In the genomic region with DNA sequence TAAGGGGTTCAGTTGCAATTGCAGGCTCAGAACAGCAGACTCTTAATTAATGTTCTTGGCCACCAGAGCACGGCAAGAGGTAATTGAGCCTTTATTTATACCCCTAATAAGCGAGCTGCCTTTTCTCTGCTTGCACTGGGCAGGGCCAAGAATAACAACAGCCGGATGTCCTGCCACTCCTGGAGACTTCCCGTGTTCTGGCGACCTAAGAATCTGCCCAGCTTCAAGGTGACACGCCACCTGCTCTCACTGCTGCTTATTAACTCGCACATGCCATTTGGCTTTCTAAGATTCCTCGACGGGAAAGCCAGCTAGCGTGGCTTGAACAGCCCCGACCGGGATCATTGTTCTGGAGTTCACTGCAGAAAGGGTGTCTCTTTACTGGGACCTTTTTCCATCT, we compare ENCODE assay signal across 8 mouse cellular contexts. TPM values are rescaled to one million over a fixed set of nuclear protein-coding genes. Genes with fewer than 3 reads are reported as not detected.
DNase-seq lines count a peak whose midpoint lies in the region; ATAC-seq and TF ChIP-seq lines count a peak whose summit lies in the region.

No protein-coding gene starts in this region.

- no peak for ATAC-seq in liver, postnatal 0 days
- peak; percentile 61; the same call in 1 of the 2 replicates for ATAC-seq in heart, embryonic 12.5 days (ENCODE audit: insufficient number of reproducible peaks, low FRiP score)

- H3K4me1 ChIP-seq in liver, adult 2 months (ENCODE audit: control insufficient read depth, insufficient read depth, low read length) = peaks cover 2% of the 10 kb centered on the region; the same call in 1 of the 2 replicates
- no peaks in the 10 kb centered on the region for H3K4me1 ChIP-seq in liver, postnatal 0 days (ENCODE audit: insufficient read depth)
- peaks cover 10% of the 10 kb centered on the region; the same call in 1 of the 2 replicates for H3K4me1 ChIP-seq in heart, embryonic 12.5 days (replicated peaks)

- H3K79me2 ChIP-seq in liver, adult 2 months (ENCODE audit: control insufficient read depth, insufficient read depth, low read length) = no peaks in the 10 kb centered on the region

- H3K27ac ChIP-seq in liver, adult 2 months (replicated peaks; ENCODE audit: insufficient read depth, low read depth, low read length) = 0 out of 2 replicates have a peak overlapping the region, but pooled peaks have one; percentile 22
- no peak overlapping the region for H3K27ac ChIP-seq in liver, postnatal 0 days (ENCODE audit: low read depth)
- peak overlapping the region; percentile 34; the same call in 1 of the 2 replicates for H3K27ac ChIP-seq in heart, embryonic 12.5 days (ENCODE audit: poor library complexity, severe bottlenecking)

- H3K9ac ChIP-seq in liver, adult 2 months (ENCODE audit: low read depth, low read length) = no peak overlapping the region
- no peak overlapping the region for H3K9ac ChIP-seq in liver, postnatal 0 days (replicated peaks)
- H3K9ac ChIP-seq in heart, embryonic 12.5 days = no peak overlapping the region

- no peak overlapping the region for H3K4me2 ChIP-seq in liver, postnatal 0 days (ENCODE audit: low read depth, low read length)
- H3K4me2 ChIP-seq in heart, embryonic 12.5 days = peak overlapping the region; percentile 38

- no peak for TF ChIP-seq EP300 in liver, postnatal 0 days (IDR thresholded peaks at IDR 0.05; ENCODE audit: low read depth)

- no peak for TF ChIP-seq CTCF in liver, adult 2 months (IDR thresholded peaks at IDR 0.05; ENCODE audit: low read depth, low read length)
- no peak for TF ChIP-seq CTCF in liver, postnatal 0 days (IDR thresholded peaks at IDR 0.05; ENCODE audit: low read depth)

- H3K36me3 ChIP-seq in liver, adult 2 months (ENCODE audit: control insufficient read depth, insufficient read depth, low read length) = no peaks in the 10 kb centered on the region
- H3K36me3 ChIP-seq in liver, postnatal 0 days (replicated peaks; ENCODE audit: insufficient read depth, low read length) = no peaks in the 10 kb centered on the region
- no peaks in the 10 kb centered on the region for H3K36me3 ChIP-seq in heart, embryonic 12.5 days

- DNase-seq in liver, adult 2 months (ENCODE audit: extremely low read depth, low read depth, low spot score) = no peak
- no peak for DNase-seq in liver, postnatal 0 days
- peak; percentile 70 for DNase-seq in kidney, postnatal 14 days
- DNase-seq in retina, postnatal 1 day = peak; percentile 65
- no peak for DNase-seq in spleen, postnatal 10 days (ENCODE audit: low spot score in 2 of 2)
- no peak for DNase-seq in frontal cortex, postnatal 25 days (ENCODE audit: low spot score in 2 of 2)
- DNase-seq in layer of hippocampus, adult 9-11 months = no peak

- TF ChIP-seq POLR2A in liver, adult 2 months (IDR thresholded peaks at IDR 0.05; ENCODE audit: extremely low read depth, insufficient read depth, low read length) = no peak

- H3K27me3 ChIP-seq in liver, adult 2 months (ENCODE audit: control insufficient read depth, insufficient read depth, low read length) = no peaks in the 10 kb centered on the region
- no peaks in the 10 kb centered on the region for H3K27me3 ChIP-seq in liver, postnatal 0 days (ENCODE audit: insufficient read depth, low read length)
- H3K27me3 ChIP-seq in heart, embryonic 12.5 days (replicated peaks) = no peaks in the 10 kb centered on the region

- 58% methylated on average over 12 of the region's 12 CpGs for WGBS in liver, adult 2 months
- WGBS in liver, postnatal 0 days (ENCODE audit: insufficient replicate concordance) = 25% methylated on average over 12 of the region's 12 CpGs
- WGBS in heart, embryonic 12.5 days = 26% methylated on average over 12 of the region's 12 CpGs

- H3K4me3 ChIP-seq in liver, adult 2 months (ENCODE audit: insufficient read depth, low read depth, low read length) = no peak overlapping the region
- H3K4me3 ChIP-seq in liver, postnatal 0 days (ENCODE audit: low read depth, low read length) = no peak overlapping the region
- H3K4me3 ChIP-seq in heart, embryonic 12.5 days = no peak overlapping the region

- H3K9me3 ChIP-seq in liver, postnatal 0 days (ENCODE audit: low read length) = no peaks in the 10 kb centered on the region
- H3K9me3 ChIP-seq in heart, embryonic 12.5 days (replicated peaks) = no peaks in the 10 kb centered on the region

RNA-seq across cellular contexts. Expression of a gene that starts 15.7 kb away (rescaled TPM):
- 8.7 and 9.3 TPM in 2 replicates for total RNA-seq in liver, adult 2 months (2014; rRNA removed)
- polyA plus RNA-seq in liver, adult 2 months (2012; rRNA removed) = 2.9 and 3.1 TPM in 2 replicates
- 4.0 and 4.4 TPM in 2 replicates for polyA plus RNA-seq in liver, postnatal 0 days (2015; fragmentation: Nextera tagmentation; extraction: Ambion mirVana)
- polyA plus RNA-seq in heart, embryonic 12.5 days (2016; fragmentation: Nextera tagmentation; extraction: Ambion mirVana) = 33.8 and 34.3 TPM in 2 replicates

Comparison
In these comparisons a context has a peak if more than half of its experiments do, and no peak if none do; other contexts are left out.
1. DNase-seq: peak in kidney, postnatal 14 days (single experiment) and retina, postnatal 1 day (single experiment); none in liver, adult 2 months (single experiment), liver, postnatal 0 days (single experiment), spleen, postnatal 10 days (0 of 2), frontal cortex, postnatal 25 days (0 of 2) and layer of hippocampus, adult 9-11 months (single experiment).